Mouse (Mus musculus) midbrain, embryonic 13.5 days (tissue): ENCODE measurements around the gene Pdss1. TPM values are rescaled to one million over a fixed set of nuclear protein-coding genes. Genes with fewer than 3 reads are reported as not detected.

Experiments used
- ATAC-seq: fragments of 200-750 bp; cut with Nextera tagmentation; 2 replicates; pipeline ENCODE4 v1.8.0; 2017; ENCODE audit warnings: mild to moderate bottlenecking, moderate TSS enrichment, moderate library complexity
- H3K27ac ChIP-seq: fragments of 300-500 bp; sonication (generic); 2 replicates; pipeline ENCODE4 v1.5.1; 2015; ENCODE audit warnings: inconsistent platforms, mild to moderate bottlenecking, moderate library complexity
- H3K27me3 ChIP-seq: fragments of 300-500 bp; sonication (generic); 2 replicates; pipeline ENCODE4 v1.6.1; 2015; ENCODE audit warnings: mild to moderate bottlenecking, inconsistent platforms
- H3K36me3 ChIP-seq: fragments of 300-500 bp; sonication (generic); 2 replicates; pipeline ENCODE4 v1.6.1; 2015; ENCODE audit warnings: mild to moderate bottlenecking, inconsistent platforms
- H3K4me1 ChIP-seq: fragments of 300-500 bp; sonication (generic); replicated peaks from 2 replicates; pipeline ENCODE4 v1.6.1; 2015; ENCODE audit warnings: inconsistent platforms
- H3K4me2 ChIP-seq: fragments of 300-500 bp; sonication (generic); replicated peaks from 2 replicates; pipeline ENCODE4 v1.6.1; 2015; ENCODE audit warnings: moderate library complexity, mild to moderate bottlenecking, inconsistent platforms
- H3K4me3 ChIP-seq: fragments of 300-500 bp; sonication (generic); replicated peaks from 2 replicates; pipeline ENCODE4 v1.5.1; 2015; ENCODE audit warnings: mild to moderate bottlenecking, inconsistent platforms
- H3K9ac ChIP-seq: fragments of 300-500 bp; sonication (generic); replicated peaks from 2 replicates; pipeline ENCODE4 v1.6.1; 2015; ENCODE audit warnings: mild to moderate bottlenecking, inconsistent platforms
- H3K9me3 ChIP-seq: fragments of 300-500 bp; sonication (generic); 2 replicates; pipeline ENCODE4 v1.6.1; 2016; ENCODE audit warnings: mild to moderate bottlenecking, inconsistent platforms
- WGBS: fragments of 180-500 bp; shearing (Covaris S2); methylation state at CpG from one replicate; pipeline ENCODE4 v1.1.7; 2015; 5-methylcytosine and 5-hydroxymethylcytosine counted together
- polyA plus RNA-seq: library from polyadenylated mRNA; unstranded; fragments of >200 nt; fragmentation: Nextera tagmentation; extraction: Ambion mirVana; gene quantifications from 2 replicates; pipeline ENCODE4 v1.2.1, GENCODE M21; 2015

Gene Pdss1
- polyA plus RNA-seq, 1 experiment from 2014 or later, result 25.0 TPM

- H3K4me1 ChIP-seq, result no peaks in the 10 kb centered on the region
- WGBS, result 93% methylated on average over 3 of the region's 3 CpGs
These were observed 67.6 kb downstream of the Pdss1 start for GRCm38 (mm10) chr2:22962970-22963369.

GRCm38 (mm10) chr2:22977387-22977973 lies 82.2 kb downstream of the Pdss1 start:
- 77% methylated on average over 3 of the region's 3 CpGs for WGBS
- no peaks in the 10 kb centered on the region for H3K4me1 ChIP-seq
- no peaks in the 10 kb centered on the region for H3K9me3 ChIP-seq
- no peaks in the 10 kb centered on the region for H3K36me3 ChIP-seq
- no peak overlapping the region for H3K27ac ChIP-seq
- H3K4me3 ChIP-seq, result no peak overlapping the region
- H3K27me3 ChIP-seq, result no peaks in the 10 kb centered on the region
- H3K9ac ChIP-seq, result no peak overlapping the region
- H3K4me2 ChIP-seq, result no peak overlapping the region
- no peak for ATAC-seq

More at GRCm38 (mm10) chr2:22962970-22963369, 67.6 kb downstream of the Pdss1 start:
- H3K9me3 ChIP-seq, result no peaks in the 10 kb centered on the region
- no peak overlapping the region for H3K4me3 ChIP-seq
- no peak for ATAC-seq
- H3K9ac ChIP-seq, result no peak overlapping the region
- no peak overlapping the region for H3K4me2 ChIP-seq
- no peak overlapping the region for H3K27ac ChIP-seq
- H3K27me3 ChIP-seq, result no peaks in the 10 kb centered on the region
- no peaks in the 10 kb centered on the region for H3K36me3 ChIP-seq

GRCm38 (mm10) chr2:22985973-22986657 lies 90.8 kb downstream of the Pdss1 start:
- Histone ChIP-seq H3K4me1 (peaks cover 5% of the 10 kb centered on the region; the same call in 1 of the 2 replicates), H3K27ac (no peak overlapping the region; the same call in 1 of the 2 replicates), H3K9ac (no peak overlapping the region), H3K27me3 (no peaks in the 10 kb centered on the region), H3K36me3 (no peaks in the 10 kb centered on the region), H3K4me2 (no peak overlapping the region), H3K9me3 (no peaks in the 10 kb centered on the region), H3K4me3 (no peak overlapping the region)
- ATAC-seq, result no peak
- WGBS, result 58% methylated on average over 2 of the region's 2 CpGs

Other genes with a start within 250 kb of the Pdss1 start
- gene Apbb1ip, start 121.4 kb upstream of the Pdss1 start, polyA plus RNA-seq, result 1.0 TPM in 2 replicates
- 51.7 and 51.9 TPM in 2 replicates for gene Abi1, start 144.7 kb downstream of the Pdss1 start, polyA plus RNA-seq
- gene Acbd5, start 172.6 kb downstream of the Pdss1 start, polyA plus RNA-seq, result 80.1 and 81.0 TPM in 2 replicates